Mouse (Mus musculus): ENCODE data around the gene Hdac4. TPM values are rescaled to one million over a fixed set of nuclear protein-coding genes. Genes with fewer than 3 reads are reported as not detected.

Gene Hdac4
- 13.7 and 18.1 TPM in 2 replicates for polyA plus RNA-seq (2011; ENCODE audit: insufficient read depth, insufficient read length, low replicate concordance, missing spikeins)

- no peak within 1 kb of the TSS for H3K4me3 ChIP-seq (replicated peaks; ENCODE audit: control insufficient read depth, low read depth, low read length)
- TF ChIP-seq POLR2A (IDR thresholded peaks at IDR 0.05; ENCODE audit: borderline replicate concordance, control insufficient read depth, low read depth, low read length) (no peak), CTCF (IDR thresholded peaks at IDR 0.05; ENCODE audit: control insufficient read depth, insufficient read depth, low read length) (no peak)
- H3K4me1 ChIP-seq (ENCODE audit: control insufficient read depth, insufficient read depth, low read length) = no peaks in the 10 kb centered on the region
- no peak within 1 kb of the TSS for H3K27ac ChIP-seq (ENCODE audit: control insufficient read depth, insufficient read depth, low read depth, low read length, poor library complexity)
- WGBS = 68% methylated on average over 13 of the region's 13 CpGs
Measured at GRCm38 (mm10) chr1:92195360-92196149, at the start of gene Hdac4. Gene Hdac4 (minus strand): TSS chr1:92195699.

DNA sequence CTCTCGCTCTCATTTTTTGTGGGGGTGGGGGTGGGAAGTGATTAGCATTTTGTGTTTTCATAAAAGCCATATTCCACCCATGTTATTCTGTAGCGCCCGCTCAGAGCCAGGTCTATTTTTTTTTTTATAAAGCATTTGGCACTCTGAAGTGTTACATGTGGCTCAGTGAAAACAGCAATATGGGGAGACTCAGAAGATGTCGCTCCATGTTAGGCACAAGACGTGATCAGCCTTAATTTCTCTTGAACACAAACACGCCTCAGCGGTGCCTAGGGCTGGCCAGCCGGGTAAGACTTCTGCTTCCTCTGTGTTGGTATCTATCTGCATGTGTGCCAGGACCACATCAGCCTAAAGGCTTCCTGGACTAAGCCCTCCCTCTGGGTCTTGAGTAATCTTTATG is 48.0 kb upstream of the Hdac4 start:
- no peaks in the 10 kb centered on the region for H3K4me1 ChIP-seq (ENCODE audit: control insufficient read depth, insufficient read depth, low read length)
- WGBS = 77% methylated on average over 8 of the region's 8 CpGs
- TF ChIP-seq CTCF (IDR thresholded peaks at IDR 0.05; ENCODE audit: control insufficient read depth, insufficient read depth, low read length) (no peak), POLR2A (IDR thresholded peaks at IDR 0.05; ENCODE audit: borderline replicate concordance, control insufficient read depth, low read depth, low read length) (no peak)
- no peak overlapping the region for H3K27ac ChIP-seq (ENCODE audit: control insufficient read depth, insufficient read depth, low read depth, low read length, poor library complexity)
- no peak overlapping the region for H3K4me3 ChIP-seq (replicated peaks; ENCODE audit: control insufficient read depth, low read depth, low read length)

DNA sequence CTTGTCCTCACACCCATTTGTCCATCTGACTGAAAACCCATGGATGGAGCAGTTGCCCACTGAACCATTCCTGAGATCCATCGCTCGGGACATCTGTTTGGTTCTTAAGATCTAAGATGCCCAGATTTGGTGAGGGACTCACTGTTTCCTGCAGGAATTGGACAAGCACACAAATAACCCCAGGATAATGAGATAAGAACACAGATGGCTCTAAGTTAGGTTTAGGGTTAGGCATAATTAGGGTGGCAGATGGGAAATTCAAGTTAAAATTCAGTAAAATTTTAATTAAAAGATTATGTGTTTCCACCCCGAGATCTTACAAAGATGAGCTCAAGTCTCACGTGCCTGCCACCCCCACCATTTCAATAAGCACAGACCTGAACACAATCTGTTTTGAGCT is 44.6 kb upstream of the Hdac4 start:
- no peaks in the 10 kb centered on the region for H3K4me1 ChIP-seq (ENCODE audit: control insufficient read depth, insufficient read depth, low read length)
- 78% methylated on average over 4 of the region's 4 CpGs for WGBS
- TF ChIP-seq POLR2A (IDR thresholded peaks at IDR 0.05; ENCODE audit: borderline replicate concordance, control insufficient read depth, low read depth, low read length) (no peak), CTCF (IDR thresholded peaks at IDR 0.05; ENCODE audit: control insufficient read depth, insufficient read depth, low read length) (no peak)
- H3K4me3 ChIP-seq (replicated peaks; ENCODE audit: control insufficient read depth, low read depth, low read length) = no peak overlapping the region
- H3K27ac ChIP-seq (ENCODE audit: control insufficient read depth, insufficient read depth, low read depth, low read length, poor library complexity) = no peak overlapping the region

DNA sequence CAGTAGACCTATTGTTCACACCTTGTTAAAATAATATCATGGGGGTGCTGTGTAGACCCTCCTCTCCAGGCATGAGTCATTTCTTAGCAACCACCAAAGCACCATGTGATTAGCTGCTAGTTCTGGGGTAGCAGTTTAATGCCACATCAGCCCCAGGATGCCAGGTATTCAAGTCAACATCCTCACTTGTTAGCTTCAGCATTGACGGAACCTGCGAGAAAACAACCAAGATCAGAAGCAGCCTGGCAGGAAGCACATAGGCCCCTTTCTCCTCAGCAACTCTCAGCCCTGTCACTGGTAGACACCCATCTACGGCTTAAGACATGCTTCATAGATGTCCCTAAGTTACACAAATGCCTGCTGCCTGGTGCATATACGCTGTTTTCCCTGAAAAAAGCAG is 40.1 kb upstream of the Hdac4 start:
- Histone ChIP-seq H3K4me3 (replicated peaks; ENCODE audit: control insufficient read depth, low read depth, low read length) (no peak overlapping the region), H3K4me1 (ENCODE audit: control insufficient read depth, insufficient read depth, low read length) (no peaks in the 10 kb centered on the region), H3K27ac (ENCODE audit: control insufficient read depth, insufficient read depth, low read depth, low read length, poor library complexity) (no peak overlapping the region)
- WGBS = 83% methylated on average over 4 of the region's 4 CpGs
- TF ChIP-seq POLR2A (IDR thresholded peaks at IDR 0.05; ENCODE audit: borderline replicate concordance, control insufficient read depth, low read depth, low read length) (no peak), CTCF (IDR thresholded peaks at IDR 0.05; ENCODE audit: control insufficient read depth, insufficient read depth, low read length) (no peak)

DNA sequence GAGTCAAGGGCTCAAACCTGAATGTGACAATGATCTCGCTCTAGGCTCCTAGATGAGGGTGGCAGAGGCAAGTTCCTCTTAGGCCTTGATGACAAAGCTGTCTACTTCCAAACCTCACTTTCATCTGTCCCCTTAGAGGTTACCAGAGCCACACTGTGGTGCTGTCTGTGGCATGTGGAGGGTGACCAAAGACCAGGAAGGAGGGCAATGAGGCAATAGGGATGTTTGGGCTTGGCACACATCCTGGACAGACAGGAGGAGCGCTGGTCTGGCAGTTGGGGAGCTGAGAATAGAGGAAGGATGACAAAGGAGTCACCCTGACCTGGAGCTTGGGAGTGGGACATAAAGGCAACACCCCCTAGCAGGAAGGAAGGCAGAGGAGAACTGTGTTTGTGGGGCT is 29.8 kb upstream of the Hdac4 start:
- Histone ChIP-seq H3K27ac (ENCODE audit: control insufficient read depth, insufficient read depth, low read depth, low read length, poor library complexity) (no peak overlapping the region), H3K4me1 (ENCODE audit: control insufficient read depth, insufficient read depth, low read length) (peaks cover 5% of the 10 kb centered on the region; the same call in 1 of the 2 replicates), H3K4me3 (replicated peaks; ENCODE audit: control insufficient read depth, low read depth, low read length) (no peak overlapping the region)
- TF ChIP-seq CTCF (IDR thresholded peaks at IDR 0.05; ENCODE audit: control insufficient read depth, insufficient read depth, low read length) (no peak), POLR2A (IDR thresholded peaks at IDR 0.05; ENCODE audit: borderline replicate concordance, control insufficient read depth, low read depth, low read length) (no peak)
- 15% methylated on average over 2 of the region's 2 CpGs for WGBS

DNA sequence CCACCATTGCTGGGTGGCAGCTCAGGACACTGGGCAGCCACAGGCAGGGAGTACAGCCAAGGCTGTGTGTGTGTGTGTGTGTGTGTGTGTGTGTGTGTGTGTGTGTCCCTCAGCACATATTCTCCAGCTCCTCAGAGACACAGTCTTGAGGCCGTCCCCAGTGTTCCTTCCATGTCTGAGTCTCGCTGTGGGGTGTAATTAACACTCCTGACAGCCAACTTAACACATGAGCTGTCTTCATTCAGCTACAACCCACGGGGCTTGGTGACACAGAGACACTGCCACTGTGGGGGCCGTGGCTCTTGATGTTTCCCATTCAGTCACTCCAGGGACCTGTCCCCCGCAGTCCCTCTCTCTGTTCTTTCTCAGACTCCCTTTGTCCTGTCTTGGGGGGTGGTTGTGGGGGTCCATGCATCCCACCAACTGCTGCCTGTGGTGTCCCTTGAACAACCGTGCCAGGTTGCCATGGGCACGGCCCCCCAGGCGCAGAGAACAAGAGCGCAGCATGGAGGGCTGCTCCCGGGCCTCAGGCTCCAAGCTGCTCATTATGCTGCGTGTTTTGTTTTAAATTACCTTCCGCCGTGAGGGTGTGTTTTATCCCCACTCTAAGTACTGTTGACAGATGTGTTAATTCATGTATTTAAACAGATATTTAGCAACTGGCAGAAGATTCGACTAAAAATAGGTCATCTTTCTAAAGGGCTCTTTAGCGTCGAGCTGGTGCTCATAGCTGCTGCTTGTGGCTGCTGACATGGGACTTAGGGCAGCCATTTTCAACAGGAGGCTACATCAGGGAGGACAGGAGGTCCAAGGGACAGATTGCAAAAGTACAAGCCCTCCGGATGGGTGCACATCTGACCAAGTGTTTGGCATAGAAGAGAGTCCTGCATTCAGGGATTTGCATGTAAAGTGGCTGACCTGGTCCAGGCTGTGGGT is 28.7 kb upstream of the Hdac4 start:
- Histone ChIP-seq H3K27ac (ENCODE audit: control insufficient read depth, insufficient read depth, low read depth, low read length, poor library complexity) (no peak overlapping the region), H3K4me3 (replicated peaks; ENCODE audit: control insufficient read depth, low read depth, low read length) (no peak overlapping the region), H3K4me1 (ENCODE audit: control insufficient read depth, insufficient read depth, low read length) (peaks cover 5% of the 10 kb centered on the region; the same call in 1 of the 2 replicates)
- 75% methylated on average over 17 of the region's 17 CpGs for WGBS
- no peak for TF ChIP-seq POLR2A (IDR thresholded peaks at IDR 0.05; ENCODE audit: borderline replicate concordance, control insufficient read depth, low read depth, low read length)
- no peak for TF ChIP-seq CTCF (IDR thresholded peaks at IDR 0.05; ENCODE audit: control insufficient read depth, insufficient read depth, low read length)

DNA sequence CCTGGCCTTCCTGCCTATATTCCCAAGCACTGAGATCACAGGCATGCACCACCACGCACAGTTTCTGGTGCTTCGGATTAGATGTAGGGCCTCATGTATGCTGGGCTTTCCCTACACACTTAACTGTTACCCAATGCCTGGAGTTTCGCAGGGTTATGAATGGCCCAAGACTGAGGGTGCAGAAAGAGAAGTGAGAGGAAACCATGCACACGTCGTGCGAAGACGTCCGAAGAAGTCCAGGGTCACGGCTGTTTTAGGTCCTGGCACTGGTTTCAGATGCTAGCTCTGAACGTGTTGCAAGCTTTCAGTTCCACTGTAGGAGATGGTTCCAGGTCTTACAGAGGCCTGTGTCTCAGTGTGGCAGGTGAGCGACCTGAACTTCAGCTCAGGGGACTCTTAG is 21.2 kb upstream of the Hdac4 start:
- WGBS = 27% methylated on average over 11 of the region's 11 CpGs
- Histone ChIP-seq H3K4me3 (replicated peaks; ENCODE audit: control insufficient read depth, low read depth, low read length) (no peak overlapping the region), H3K4me1 (ENCODE audit: control insufficient read depth, insufficient read depth, low read length) (peaks cover 1% of the 10 kb centered on the region; the same call in 1 of the 2 replicates), H3K27ac (ENCODE audit: control insufficient read depth, insufficient read depth, low read depth, low read length, poor library complexity) (peak overlapping the region; percentile 13; the same call in 1 of the 2 replicates)
- TF ChIP-seq CTCF (IDR thresholded peaks at IDR 0.05; ENCODE audit: control insufficient read depth, insufficient read depth, low read length) (no peak), POLR2A (IDR thresholded peaks at IDR 0.05; ENCODE audit: borderline replicate concordance, control insufficient read depth, low read depth, low read length) (no peak)

Measured in bone marrow, adult 2 months (tissue).